Mouse (Mus musculus): ENCODE data around the gene Rack1. TPM values are rescaled to one million over a fixed set of nuclear protein-coding genes. Genes with fewer than 3 reads are reported as not detected.
A peak's percentile ranks its signal among the peaks of the same experiment; 100 is the strongest.

The Rack1 gene
- total and polyA plus RNA-seq, 2 experiments from 2014 or later: 292 to 1,323 TPM

DNA sequence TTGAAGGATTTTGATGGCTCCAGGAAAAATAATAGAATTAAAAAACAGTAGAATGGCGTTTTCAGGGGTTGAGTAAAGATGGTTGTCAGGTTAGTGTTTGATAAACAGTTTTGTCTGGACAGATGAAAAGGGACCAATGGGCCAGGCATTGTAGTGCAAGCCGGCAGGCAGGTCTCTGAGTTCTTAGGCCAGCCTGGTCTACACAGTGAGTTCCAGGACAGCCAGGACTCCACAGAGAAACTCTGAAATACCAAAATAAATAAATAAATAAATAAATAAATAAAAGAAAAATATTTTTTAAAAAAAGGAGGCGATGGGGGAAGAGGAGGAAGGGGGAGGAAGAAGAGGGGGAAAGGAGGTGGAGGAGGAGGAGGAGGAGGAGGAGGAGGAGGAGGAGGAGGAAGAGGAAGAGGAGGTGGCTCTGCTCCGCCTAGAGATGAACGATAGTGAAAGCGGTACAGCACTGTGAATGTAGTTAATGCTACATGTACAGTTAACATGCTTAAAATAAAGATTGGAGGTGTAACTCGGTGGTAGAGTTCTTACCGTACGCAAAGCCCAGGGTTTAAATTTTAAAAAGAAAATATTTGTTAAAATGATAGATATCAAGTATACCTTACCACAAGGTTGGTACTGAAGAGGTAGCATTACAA lies 33.1 kb downstream of the Rack1 start:
- H3K9me3 ChIP-seq (replicated peaks; ENCODE audit: control insufficient read depth, low read length): no peaks in the 10 kb centered on the region
- TF ChIP-seq CTCF (IDR thresholded peaks at IDR 0.05; ENCODE audit: low read depth): no peak
- no peak for TF ChIP-seq EP300 (IDR thresholded peaks at IDR 0.05; ENCODE audit: low read depth)
- no peaks in the 10 kb centered on the region for H3K27me3 ChIP-seq (ENCODE audit: control insufficient read depth, insufficient read depth, low read length)
- H3K36me3 ChIP-seq (replicated peaks; ENCODE audit: control insufficient read depth, insufficient read depth, low read length): no peaks in the 10 kb centered on the region
- 37% methylated on average over 9 of the region's 9 CpGs for WGBS
- peaks cover 13% of the 10 kb centered on the region for H3K4me1 ChIP-seq (ENCODE audit: control insufficient read depth, insufficient read depth)
- H3K4me3 ChIP-seq (ENCODE audit: low read depth, low read length): peak overlapping the region; percentile 70
- H3K27ac ChIP-seq (ENCODE audit: low read depth): peak overlapping the region; percentile 83
- ATAC-seq (ENCODE audit: insufficient read depth, low read depth): no peak
- no peak overlapping the region for H3K9ac ChIP-seq (replicated peaks; ENCODE audit: low read depth, low read length)
- peak overlapping the region; percentile 72 for H3K4me2 ChIP-seq (ENCODE audit: low read depth, low read length)
- no peak for DNase-seq (ENCODE audit: low spot score)

DNA sequence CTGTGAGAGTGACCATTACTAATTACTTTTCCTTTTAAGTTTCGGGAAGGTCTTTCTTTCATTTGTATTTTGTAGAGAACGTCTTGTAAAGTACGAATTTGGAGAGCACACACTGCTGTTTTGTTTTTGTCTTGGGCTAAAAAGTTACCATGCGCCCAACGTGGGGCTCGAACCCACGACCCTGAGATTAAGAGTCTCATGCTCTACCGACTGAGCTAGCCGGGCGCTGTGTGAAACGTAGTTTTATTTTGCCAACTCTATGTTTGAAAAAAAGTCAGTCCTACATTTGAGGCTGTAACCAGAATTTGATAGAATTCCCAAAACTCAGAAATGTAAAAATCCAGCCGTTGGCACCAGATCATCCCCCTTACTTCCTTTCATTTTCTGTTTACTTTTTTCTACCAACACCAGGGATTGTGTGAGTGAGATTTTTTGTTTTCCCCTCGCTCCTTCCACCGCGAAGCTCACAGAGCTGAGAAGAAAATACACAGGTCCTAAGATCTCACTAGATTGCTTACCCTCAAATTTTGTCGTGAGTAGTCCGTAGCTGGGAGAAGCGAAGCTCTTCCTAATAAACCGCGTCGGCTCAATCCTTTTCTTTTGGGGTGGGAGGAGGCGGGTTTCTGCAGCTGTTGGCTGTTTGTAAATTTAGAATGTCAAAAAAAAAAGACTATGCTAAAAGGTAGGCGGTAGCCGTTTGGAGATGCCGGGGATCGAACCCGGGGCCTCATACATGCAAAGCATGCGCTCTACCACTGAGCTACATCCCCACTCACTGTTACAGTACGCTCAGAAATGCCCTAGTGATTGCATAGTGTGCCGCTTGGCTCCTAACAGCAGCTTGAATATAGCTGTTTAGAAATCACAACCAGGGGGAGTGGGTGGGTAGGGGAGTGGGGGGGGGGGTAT lies 33.9 kb downstream of the Rack1 start:
- TF ChIP-seq EP300 (IDR thresholded peaks at IDR 0.05; ENCODE audit: low read depth): no peak
- TF ChIP-seq CTCF (IDR thresholded peaks at IDR 0.05; ENCODE audit: low read depth): no peak
- Histone ChIP-seq H3K4me3 (ENCODE audit: low read depth, low read length) (peak overlapping the region; percentile 70), H3K36me3 (replicated peaks; ENCODE audit: control insufficient read depth, insufficient read depth, low read length) (no peaks in the 10 kb centered on the region), H3K27ac (ENCODE audit: low read depth) (peak overlapping the region; percentile 83), H3K27me3 (ENCODE audit: control insufficient read depth, insufficient read depth, low read length) (no peaks in the 10 kb centered on the region), H3K9ac (replicated peaks; ENCODE audit: low read depth, low read length) (peak overlapping the region; percentile 65), H3K4me1 (ENCODE audit: control insufficient read depth, insufficient read depth) (peaks cover 18% of the 10 kb centered on the region), H3K9me3 (replicated peaks; ENCODE audit: control insufficient read depth, low read length) (no peaks in the 10 kb centered on the region), H3K4me2 (ENCODE audit: low read depth, low read length) (peak overlapping the region; percentile 72)
- ATAC-seq (ENCODE audit: insufficient read depth, low read depth) (peak; percentile 82), DNase-seq (ENCODE audit: low spot score) (peak; percentile 78)
- WGBS: under 1% methylated on average over 30 of the region's 30 CpGs

DNA sequence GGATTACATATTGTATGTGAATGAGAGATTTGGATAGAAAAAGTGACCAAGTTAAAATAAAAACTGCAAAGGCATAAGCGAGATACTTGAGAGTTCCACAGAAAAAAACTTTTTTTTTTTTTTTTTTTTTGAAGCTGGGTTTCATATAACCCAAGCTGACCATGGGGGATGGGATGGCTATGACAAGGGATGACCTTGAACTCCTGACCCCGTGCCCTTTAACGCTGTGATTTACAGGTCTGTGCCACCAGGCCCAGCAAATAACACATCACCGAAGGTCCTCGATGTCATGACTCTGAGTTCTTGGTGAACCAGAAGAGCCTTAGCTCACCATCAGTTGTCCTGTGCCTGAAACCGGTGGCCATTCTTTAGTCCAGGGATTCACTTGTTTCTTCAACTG lies 35.8 kb downstream of the Rack1 start:
- H3K4me2 ChIP-seq (ENCODE audit: low read depth, low read length): no peak overlapping the region
- no peak overlapping the region for H3K27ac ChIP-seq (ENCODE audit: low read depth)
- H3K4me3 ChIP-seq (ENCODE audit: low read depth, low read length): no peak overlapping the region
- no peaks in the 10 kb centered on the region for H3K36me3 ChIP-seq (replicated peaks; ENCODE audit: control insufficient read depth, insufficient read depth, low read length)
- no peak overlapping the region for H3K9ac ChIP-seq (replicated peaks; ENCODE audit: low read depth, low read length)
- H3K9me3 ChIP-seq (replicated peaks; ENCODE audit: control insufficient read depth, low read length): no peaks in the 10 kb centered on the region
- H3K4me1 ChIP-seq (ENCODE audit: control insufficient read depth, insufficient read depth): peaks cover 12% of the 10 kb centered on the region
- no peak for ATAC-seq (ENCODE audit: insufficient read depth, low read depth)
- TF ChIP-seq CTCF (IDR thresholded peaks at IDR 0.05; ENCODE audit: low read depth): no peak
- TF ChIP-seq EP300 (IDR thresholded peaks at IDR 0.05; ENCODE audit: low read depth): no peak
- DNase-seq (ENCODE audit: low spot score): no peak
- WGBS: 68% methylated on average over 6 of the region's 6 CpGs
- H3K27me3 ChIP-seq (ENCODE audit: control insufficient read depth, insufficient read depth, low read length): no peaks in the 10 kb centered on the region

- H3K9ac ChIP-seq (replicated peaks; ENCODE audit: low read depth, low read length): peak overlapping the region; percentile 66
- no peaks in the 10 kb centered on the region for H3K9me3 ChIP-seq (replicated peaks; ENCODE audit: control insufficient read depth, low read length)
- H3K4me2 ChIP-seq (ENCODE audit: low read depth, low read length): peak overlapping the region; percentile 81
- 20% methylated on average over 11 of the region's 11 CpGs for WGBS
- H3K27me3 ChIP-seq (ENCODE audit: control insufficient read depth, insufficient read depth, low read length): no peaks in the 10 kb centered on the region
- H3K36me3 ChIP-seq (replicated peaks; ENCODE audit: control insufficient read depth, insufficient read depth, low read length): no peaks in the 10 kb centered on the region
- ATAC-seq (ENCODE audit: insufficient read depth, low read depth) (no peak; the same call in 1 of the 2 replicates), DNase-seq (ENCODE audit: low spot score) (no peak)
- H3K4me1 ChIP-seq (ENCODE audit: control insufficient read depth, insufficient read depth): peaks cover 12% of the 10 kb centered on the region
- no peak for TF ChIP-seq EP300 (IDR thresholded peaks at IDR 0.05; ENCODE audit: low read depth)
- H3K4me3 ChIP-seq (ENCODE audit: low read depth, low read length): peak overlapping the region; percentile 61
- H3K27ac ChIP-seq (ENCODE audit: low read depth): peak overlapping the region; percentile 59; the same call in 1 of the 2 replicates
Measured at GRCm38 (mm10) chr11:48836990-48837309, 36.8 kb downstream of the Rack1 start.

- peak overlapping the region; percentile 59 for H3K27ac ChIP-seq (ENCODE audit: low read depth)
- TF ChIP-seq CTCF (IDR thresholded peaks at IDR 0.05; ENCODE audit: low read depth) (no peak), EP300 (IDR thresholded peaks at IDR 0.05; ENCODE audit: low read depth) (no peak)
- H3K4me3 ChIP-seq (ENCODE audit: low read depth, low read length): peak overlapping the region; percentile 61
- peak overlapping the region; percentile 81 for H3K4me2 ChIP-seq (ENCODE audit: low read depth, low read length)
- H3K27me3 ChIP-seq (ENCODE audit: control insufficient read depth, insufficient read depth, low read length): no peaks in the 10 kb centered on the region
- DNase-seq (ENCODE audit: low spot score): no peak
- H3K4me1 ChIP-seq (ENCODE audit: control insufficient read depth, insufficient read depth): peaks cover 12% of the 10 kb centered on the region
- WGBS: 1% methylated on average over 62 of the region's 77 CpGs
- peak overlapping the region; percentile 66 for H3K9ac ChIP-seq (replicated peaks; ENCODE audit: low read depth, low read length)
- no peaks in the 10 kb centered on the region for H3K9me3 ChIP-seq (replicated peaks; ENCODE audit: control insufficient read depth, low read length)
- H3K36me3 ChIP-seq (replicated peaks; ENCODE audit: control insufficient read depth, insufficient read depth, low read length): no peaks in the 10 kb centered on the region
- peak; percentile 28 for ATAC-seq (ENCODE audit: insufficient read depth, low read depth)
Measured at GRCm38 (mm10) chr11:48837310-48838180, 37.4 kb downstream of the Rack1 start.

Data from heart, postnatal 0 days (tissue).